Mouse (Mus musculus): Measurements from ENCODE around the gene Sycp3. TPM values are rescaled to one million over a fixed set of nuclear protein-coding genes. Genes with fewer than 3 reads are reported as not detected.
A peak's percentile ranks its signal among the peaks of the same experiment; 100 is the strongest.

Sycp3 gene
- total and polyA plus RNA-seq, 2 experiments from 2014 or later, result 1.4 TPM; not detected in 1

DNA sequence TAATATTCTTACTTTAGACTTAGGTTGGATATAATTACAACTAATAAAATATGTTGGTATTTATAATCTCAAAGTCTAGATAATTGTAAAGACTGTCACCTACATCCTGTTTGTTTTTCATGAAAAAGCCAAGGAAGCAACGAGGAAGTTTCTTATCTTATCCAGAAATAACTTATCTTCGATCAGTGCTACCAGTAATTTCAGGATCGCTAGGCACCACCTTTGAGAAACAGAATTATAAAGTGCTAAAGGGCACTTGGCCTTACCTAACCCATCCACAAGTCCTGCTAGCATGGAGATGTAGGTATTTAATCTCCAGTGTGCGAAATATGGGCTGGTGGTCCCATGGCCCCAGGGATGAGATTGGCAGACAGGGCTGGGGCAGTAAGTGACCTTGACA is 43.5 kb downstream of the Sycp3 start:
- Histone ChIP-seq H3K4me1 (ENCODE audit: insufficient read depth, low read length) (peaks cover 8% of the 10 kb centered on the region; the same call in 1 of the 2 replicates), H3K4me3 (ENCODE audit: low read depth, low read length) (peak overlapping the region; percentile 80), H3K36me3 (ENCODE audit: insufficient read depth, low read length) (no peaks in the 10 kb centered on the region), H3K9ac (replicated peaks; ENCODE audit: low read length, poor library complexity, severe bottlenecking) (peak overlapping the region; percentile 96), H3K27me3 (ENCODE audit: insufficient read depth, low read length) (no peaks in the 10 kb centered on the region), H3K9me3 (ENCODE audit: low read length) (no peaks in the 10 kb centered on the region), H3K27ac (ENCODE audit: low read depth, low read length) (peak overlapping the region; percentile 86), H3K4me2 (ENCODE audit: low read depth, low read length, poor library complexity, severe bottlenecking) (peak overlapping the region; percentile 84)
- TF ChIP-seq CTCF (IDR thresholded peaks at IDR 0.05), result no peak
- DNase-seq (ENCODE audit: low spot score) (no peak), ATAC-seq (ENCODE audit: low FRiP score) (no peak)
- 43% methylated on average over 4 of the region's 4 CpGs for WGBS

DNA sequence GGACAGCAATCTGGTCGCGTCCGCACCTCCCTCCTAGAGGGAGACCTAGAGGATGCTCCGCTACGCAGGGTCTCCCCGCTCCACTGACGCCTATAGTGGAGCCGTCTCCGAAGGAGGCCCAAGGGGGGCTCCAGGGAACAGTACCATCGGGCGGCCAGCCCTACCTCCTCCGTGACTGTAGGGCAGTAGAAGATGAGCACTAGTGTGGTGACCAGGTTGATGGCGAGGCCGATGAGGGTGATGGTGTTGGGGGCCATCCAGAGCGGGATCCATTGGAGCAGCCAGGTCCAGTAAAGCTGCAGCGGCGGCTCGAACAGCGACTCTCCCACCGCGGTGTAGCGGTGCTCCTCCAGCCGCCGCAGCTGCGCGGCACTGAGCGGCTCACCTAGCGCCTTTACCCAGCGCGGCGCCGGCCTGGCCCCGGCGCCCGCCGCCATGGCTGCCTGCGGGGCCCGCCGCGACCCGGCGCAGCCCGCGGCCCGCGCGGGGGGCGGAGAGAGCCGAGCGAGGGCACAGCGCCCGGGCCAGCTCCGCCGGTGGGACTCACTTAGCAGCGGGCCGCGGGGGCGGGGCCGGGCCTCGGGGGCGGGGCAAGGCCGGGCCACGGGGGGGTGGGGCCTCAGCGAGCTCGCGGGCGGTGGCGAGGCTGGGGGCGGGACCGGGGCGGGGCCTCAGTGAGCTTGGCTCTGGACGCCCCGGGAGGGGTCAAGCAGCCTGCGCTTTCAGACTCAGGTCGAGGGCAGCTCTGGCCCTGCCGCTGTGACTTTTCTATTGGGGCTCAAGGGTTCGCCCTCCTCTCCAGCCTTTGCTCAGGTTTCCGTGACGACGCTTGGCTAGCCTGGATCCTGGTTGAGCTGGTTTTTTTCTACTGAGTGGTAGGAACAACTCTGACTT is 44.3 kb downstream of the Sycp3 start, which contains the start of gene Chpt1:
Chpt1 (minus strand) TSS at position 653 of the 894 bp plus-strand sequence.
- peak within 1 kb of the TSS; percentile 96 for H3K9ac ChIP-seq (replicated peaks; ENCODE audit: low read length, poor library complexity, severe bottlenecking)
- H3K27me3 ChIP-seq (ENCODE audit: insufficient read depth, low read length), result no peaks in the 10 kb centered on the region
- peak; percentile 81 for DNase-seq (ENCODE audit: low spot score)
- H3K9me3 ChIP-seq (ENCODE audit: low read length), result no peaks in the 10 kb centered on the region
- H3K4me3 ChIP-seq (ENCODE audit: low read depth, low read length), result peak within 1 kb of the TSS; percentile 80
- TF ChIP-seq CTCF (IDR thresholded peaks at IDR 0.05), result 0 out of 2 replicates have a peak, but pooled peaks have one; percentile 15
- H3K4me1 ChIP-seq (ENCODE audit: insufficient read depth, low read length), result peaks cover 8% of the 10 kb centered on the region; the same call in 1 of the 2 replicates
- no peaks in the 10 kb centered on the region for H3K36me3 ChIP-seq (ENCODE audit: insufficient read depth, low read length)
- peak within 1 kb of the TSS; percentile 86 for H3K27ac ChIP-seq (ENCODE audit: low read depth, low read length)
- 1% methylated on average over 46 of the region's 80 CpGs for WGBS
- peak within 1 kb of the TSS; percentile 84 for H3K4me2 ChIP-seq (ENCODE audit: low read depth, low read length, poor library complexity, severe bottlenecking)
- peak; percentile 93 for ATAC-seq (ENCODE audit: low FRiP score)

DNA sequence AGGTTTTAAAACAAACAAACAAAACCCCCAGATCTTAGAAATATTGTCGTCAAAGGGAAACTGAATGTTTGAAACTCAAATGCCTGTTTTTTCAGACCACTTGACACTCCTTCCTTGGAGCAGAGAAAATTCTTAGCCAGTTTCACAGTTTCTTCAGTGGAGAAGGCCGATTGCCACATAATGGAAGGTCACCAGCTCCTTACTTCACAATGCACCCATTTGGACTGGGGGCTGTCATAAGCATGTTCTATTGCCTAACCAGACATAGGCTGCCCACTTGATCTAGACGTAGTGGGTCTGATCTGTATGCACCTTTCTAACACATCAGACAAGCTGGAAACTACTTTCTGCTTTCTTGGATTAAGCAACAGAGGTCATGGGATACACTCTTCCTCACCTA is 45.1 kb downstream of the Sycp3 start:
- no peak for ATAC-seq (ENCODE audit: low FRiP score)
- Histone ChIP-seq H3K4me2 (ENCODE audit: low read depth, low read length, poor library complexity, severe bottlenecking) (peak overlapping the region; percentile 84), H3K27ac (ENCODE audit: low read depth, low read length) (no peak overlapping the region), H3K9me3 (ENCODE audit: low read length) (no peaks in the 10 kb centered on the region), H3K27me3 (ENCODE audit: insufficient read depth, low read length) (no peaks in the 10 kb centered on the region), H3K4me3 (ENCODE audit: low read depth, low read length) (peak overlapping the region; percentile 80), H3K9ac (replicated peaks; ENCODE audit: low read length, poor library complexity, severe bottlenecking) (0 out of 2 replicates have a peak overlapping the region, but pooled peaks have one; percentile 96), H3K4me1 (ENCODE audit: insufficient read depth, low read length) (peaks cover 8% of the 10 kb centered on the region; the same call in 1 of the 2 replicates), H3K36me3 (ENCODE audit: insufficient read depth, low read length) (no peaks in the 10 kb centered on the region)
- TF ChIP-seq CTCF (IDR thresholded peaks at IDR 0.05), result no peak
- DNase-seq (ENCODE audit: low spot score), result no peak
- 43% methylated on average over 3 of the region's 3 CpGs for WGBS

DNA sequence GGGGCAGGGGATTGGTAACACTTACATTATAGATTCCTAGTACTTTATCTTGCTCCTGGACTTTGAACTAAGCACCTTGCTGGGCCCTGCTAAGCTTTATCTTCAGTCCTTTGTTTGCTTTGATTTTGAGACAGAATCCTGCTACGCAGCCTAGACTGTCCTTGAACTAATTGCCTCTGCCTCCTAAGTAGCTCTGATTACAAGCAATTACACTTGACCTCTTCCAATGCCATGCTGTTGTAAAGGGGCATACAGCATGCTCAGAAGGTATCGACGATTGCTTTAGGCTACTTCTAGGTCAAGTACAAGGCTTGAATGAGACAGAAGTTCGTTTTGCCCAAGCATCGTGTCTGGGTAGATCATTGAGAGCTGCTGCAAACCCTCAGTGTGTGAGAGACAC is 45.9 kb downstream of the Sycp3 start:
- WGBS, result 73% methylated on average over 5 of the region's 5 CpGs
- H3K4me1 ChIP-seq (ENCODE audit: insufficient read depth, low read length), result peaks cover 8% of the 10 kb centered on the region; the same call in 1 of the 2 replicates

DNA sequence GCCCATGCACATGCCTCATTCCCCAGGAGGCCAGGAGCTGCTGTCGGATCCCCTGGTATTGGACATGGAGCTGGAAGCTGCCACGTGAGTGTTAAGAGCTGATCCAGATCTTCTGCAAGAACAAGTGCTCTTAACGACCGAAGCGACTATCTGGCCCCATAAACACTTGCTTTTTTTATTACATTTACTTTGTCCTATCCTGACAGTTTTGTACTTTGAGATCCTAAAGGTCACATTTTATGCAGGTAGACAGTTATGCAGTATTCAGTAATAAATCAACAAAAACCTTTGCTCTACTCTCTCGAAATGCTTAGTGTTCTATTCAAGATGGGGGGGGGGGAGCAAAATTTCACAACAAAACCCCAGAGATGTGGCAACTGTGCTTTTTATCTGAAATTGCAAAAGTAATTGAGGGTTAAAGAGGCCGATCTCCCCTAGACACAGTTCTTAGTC is 48.3 kb downstream of the Sycp3 start:
- no peak overlapping the region for H3K4me3 ChIP-seq (ENCODE audit: low read depth, low read length)
- H3K4me1 ChIP-seq (ENCODE audit: insufficient read depth, low read length), result no peaks in the 10 kb centered on the region
- no peak for DNase-seq (ENCODE audit: low spot score)
- no peaks in the 10 kb centered on the region for H3K9me3 ChIP-seq (ENCODE audit: low read length)
- no peak overlapping the region for H3K4me2 ChIP-seq (ENCODE audit: low read depth, low read length, poor library complexity, severe bottlenecking)
- 84% methylated on average over 7 of the region's 7 CpGs for WGBS
- no peaks in the 10 kb centered on the region for H3K27me3 ChIP-seq (ENCODE audit: insufficient read depth, low read length)
- TF ChIP-seq CTCF (IDR thresholded peaks at IDR 0.05), result no peak
- no peak overlapping the region for H3K27ac ChIP-seq (ENCODE audit: low read depth, low read length)
- H3K36me3 ChIP-seq (ENCODE audit: insufficient read depth, low read length), result no peaks in the 10 kb centered on the region
- no peak for ATAC-seq (ENCODE audit: low FRiP score)
- no peak overlapping the region for H3K9ac ChIP-seq (replicated peaks; ENCODE audit: low read length, poor library complexity, severe bottlenecking)

More for the DNA sequence above, 45.9 kb downstream of the Sycp3 start:
- DNase-seq (ENCODE audit: low spot score) (no peak), ATAC-seq (ENCODE audit: low FRiP score) (no peak)
- H3K9me3 ChIP-seq (ENCODE audit: low read length), result no peaks in the 10 kb centered on the region
- TF ChIP-seq CTCF (IDR thresholded peaks at IDR 0.05), result no peak
- H3K36me3 ChIP-seq (ENCODE audit: insufficient read depth, low read length), result no peaks in the 10 kb centered on the region
- H3K27ac ChIP-seq (ENCODE audit: low read depth, low read length), result no peak overlapping the region
- no peaks in the 10 kb centered on the region for H3K27me3 ChIP-seq (ENCODE audit: insufficient read depth, low read length)
- no peak overlapping the region for H3K9ac ChIP-seq (replicated peaks; ENCODE audit: low read length, poor library complexity, severe bottlenecking)
- no peak overlapping the region for H3K4me2 ChIP-seq (ENCODE audit: low read depth, low read length, poor library complexity, severe bottlenecking)
- no peak overlapping the region for H3K4me3 ChIP-seq (ENCODE audit: low read depth, low read length)

Measured in midbrain, postnatal 0 days (tissue).